Mouse (Mus musculus): ENCODE measurements around the gene Prss8. TPM values are rescaled to one million over a fixed set of nuclear protein-coding genes. Genes with fewer than 3 reads are reported as not detected.
A peak's percentile ranks its signal among the peaks of the same experiment; 100 is the strongest.

The Prss8 gene
- polyA plus RNA-seq, 1 experiment from 2014 or later, result 0.25 TPM

DNA sequence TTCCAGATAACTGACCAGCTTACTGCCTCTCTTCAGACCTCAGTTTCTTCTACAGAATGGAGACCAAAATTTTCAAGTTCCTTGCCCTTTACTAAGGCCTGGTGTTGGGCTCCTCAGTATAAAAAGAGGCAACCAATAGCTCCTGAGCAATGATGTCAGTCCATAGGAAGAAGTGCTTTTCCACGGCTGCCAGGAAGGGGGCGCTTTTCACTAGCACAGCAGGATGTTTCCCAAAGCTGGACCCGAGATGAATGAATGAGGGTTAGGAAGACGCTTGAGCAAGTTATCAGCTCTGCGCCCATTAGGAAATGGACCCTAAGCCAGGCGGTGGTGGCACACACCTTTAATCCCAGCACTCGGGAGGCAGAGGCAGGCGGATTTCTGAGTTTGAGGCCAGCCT lies 8.4 kb downstream of the Prss8 start:
- DNase-seq (ENCODE audit: low spot score), result no peak
- H3K9me3 ChIP-seq (ENCODE audit: control insufficient read depth, low read length), result no peaks in the 10 kb centered on the region
- no peak overlapping the region for H3K4me2 ChIP-seq (replicated peaks)
- peaks cover 82% of the 10 kb centered on the region for H3K36me3 ChIP-seq (replicated peaks; ENCODE audit: control insufficient read depth, insufficient read depth)
- no peak overlapping the region for H3K4me3 ChIP-seq (replicated peaks; ENCODE audit: low read length)
- no peak overlapping the region for H3K27ac ChIP-seq
- H3K27me3 ChIP-seq (ENCODE audit: control insufficient read depth, insufficient read depth, low read length), result no peaks in the 10 kb centered on the region
- 64% methylated on average over 8 of the region's 8 CpGs for WGBS
- H3K9ac ChIP-seq, result no peak overlapping the region
- ATAC-seq (ENCODE audit: low FRiP score), result no peak
- H3K4me1 ChIP-seq (replicated peaks; ENCODE audit: control insufficient read depth, insufficient read depth, low read length), result no peaks in the 10 kb centered on the region

DNA sequence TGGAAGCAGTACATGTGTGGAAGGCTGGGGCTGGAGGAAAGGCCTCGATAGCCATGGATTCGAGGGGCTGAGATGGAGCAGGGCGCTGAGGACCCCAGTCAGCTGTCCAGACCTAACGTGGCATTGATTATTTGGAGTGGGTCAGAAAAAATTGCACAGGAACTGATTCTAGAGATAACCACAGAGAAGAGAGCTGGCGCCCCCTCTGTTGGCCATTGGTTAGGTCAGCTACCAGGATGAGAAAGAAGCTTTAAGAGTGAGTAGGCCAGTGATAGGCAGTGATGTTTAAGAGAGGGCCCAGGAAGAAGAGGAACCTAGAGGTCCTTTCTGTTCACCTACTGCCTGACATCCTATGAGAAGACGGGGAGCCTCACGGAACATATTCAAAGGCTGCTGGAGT lies 10.6 kb downstream of the Prss8 start:
- no peak overlapping the region for H3K9ac ChIP-seq
- DNase-seq (ENCODE audit: low spot score) (no peak), ATAC-seq (ENCODE audit: low FRiP score) (no peak)
- no peaks in the 10 kb centered on the region for H3K9me3 ChIP-seq (ENCODE audit: control insufficient read depth, low read length)
- peaks cover 73% of the 10 kb centered on the region for H3K36me3 ChIP-seq (replicated peaks; ENCODE audit: control insufficient read depth, insufficient read depth)
- no peak overlapping the region for H3K4me2 ChIP-seq (replicated peaks)
- H3K4me3 ChIP-seq (replicated peaks; ENCODE audit: low read length), result no peak overlapping the region
- H3K27ac ChIP-seq, result no peak overlapping the region
- 77% methylated on average over 7 of the region's 7 CpGs for WGBS
- no peaks in the 10 kb centered on the region for H3K27me3 ChIP-seq (ENCODE audit: control insufficient read depth, insufficient read depth, low read length)
- no peaks in the 10 kb centered on the region for H3K4me1 ChIP-seq (replicated peaks; ENCODE audit: control insufficient read depth, insufficient read depth, low read length)

DNA sequence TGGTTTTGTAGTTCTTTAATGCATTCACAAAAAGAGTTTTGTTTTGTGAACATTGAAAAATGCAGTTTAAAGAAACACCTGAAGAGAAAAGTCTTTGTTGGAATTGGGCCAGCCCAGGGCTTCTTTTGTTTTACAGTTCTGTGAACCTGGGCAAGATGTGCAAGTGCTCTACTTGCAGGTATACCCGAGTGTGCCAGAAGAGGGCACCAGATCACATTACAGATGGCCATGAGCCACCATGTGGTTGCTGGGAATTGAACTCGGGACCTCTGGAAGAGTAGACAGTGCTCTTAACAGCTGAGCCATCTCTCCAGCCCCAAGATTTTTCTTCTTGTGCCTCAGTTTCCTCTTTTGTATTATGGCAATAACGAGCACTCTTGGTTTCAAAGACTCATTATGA lies 11.7 kb downstream of the Prss8 start:
- ATAC-seq (ENCODE audit: low FRiP score) (no peak), DNase-seq (ENCODE audit: low spot score) (no peak)
- 58% methylated on average over 3 of the region's 3 CpGs for WGBS
- Histone ChIP-seq H3K36me3 (replicated peaks; ENCODE audit: control insufficient read depth, insufficient read depth) (peaks cover 63% of the 10 kb centered on the region), H3K4me3 (replicated peaks; ENCODE audit: low read length) (no peak overlapping the region), H3K9ac (no peak overlapping the region), H3K9me3 (ENCODE audit: control insufficient read depth, low read length) (no peaks in the 10 kb centered on the region), H3K27ac (no peak overlapping the region), H3K4me1 (replicated peaks; ENCODE audit: control insufficient read depth, insufficient read depth, low read length) (peaks cover under 1% of the 10 kb centered on the region; the same call in 1 of the 2 replicates), H3K27me3 (ENCODE audit: control insufficient read depth, insufficient read depth, low read length) (no peaks in the 10 kb centered on the region), H3K4me2 (replicated peaks) (no peak overlapping the region)

DNA sequence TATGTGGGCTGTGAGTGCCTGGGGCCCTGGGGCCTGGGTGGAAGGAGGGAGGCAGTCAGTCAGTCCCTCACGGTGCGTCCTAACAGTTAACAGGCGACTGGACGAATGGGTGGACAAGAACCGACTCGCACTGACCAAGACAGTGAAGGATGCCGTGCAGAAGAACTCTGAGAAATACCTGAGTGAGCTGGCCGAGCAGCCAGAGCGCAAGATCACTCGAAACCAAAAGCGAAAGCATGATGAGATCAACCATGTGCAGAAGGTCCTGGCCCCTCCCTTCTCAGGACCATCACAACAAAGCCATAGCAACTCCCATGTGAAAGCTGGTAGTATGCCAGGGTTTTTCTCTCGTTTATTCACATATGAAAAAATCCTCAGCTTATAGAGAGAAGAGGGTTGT lies 14.6 kb downstream of the Prss8 start:
- WGBS, result 96% methylated on average over 12 of the region's 12 CpGs
- Histone ChIP-seq H3K4me1 (replicated peaks; ENCODE audit: control insufficient read depth, insufficient read depth, low read length) (peaks cover 9% of the 10 kb centered on the region), H3K4me3 (replicated peaks; ENCODE audit: low read length) (no peak overlapping the region), H3K9me3 (ENCODE audit: control insufficient read depth, low read length) (no peaks in the 10 kb centered on the region), H3K4me2 (replicated peaks) (no peak overlapping the region), H3K9ac (no peak overlapping the region), H3K27me3 (ENCODE audit: control insufficient read depth, insufficient read depth, low read length) (no peaks in the 10 kb centered on the region), H3K36me3 (replicated peaks; ENCODE audit: control insufficient read depth, insufficient read depth) (peaks cover 40% of the 10 kb centered on the region), H3K27ac (no peak overlapping the region)
- DNase-seq (ENCODE audit: low spot score), result no peak
- ATAC-seq (ENCODE audit: low FRiP score), result no peak

DNA sequence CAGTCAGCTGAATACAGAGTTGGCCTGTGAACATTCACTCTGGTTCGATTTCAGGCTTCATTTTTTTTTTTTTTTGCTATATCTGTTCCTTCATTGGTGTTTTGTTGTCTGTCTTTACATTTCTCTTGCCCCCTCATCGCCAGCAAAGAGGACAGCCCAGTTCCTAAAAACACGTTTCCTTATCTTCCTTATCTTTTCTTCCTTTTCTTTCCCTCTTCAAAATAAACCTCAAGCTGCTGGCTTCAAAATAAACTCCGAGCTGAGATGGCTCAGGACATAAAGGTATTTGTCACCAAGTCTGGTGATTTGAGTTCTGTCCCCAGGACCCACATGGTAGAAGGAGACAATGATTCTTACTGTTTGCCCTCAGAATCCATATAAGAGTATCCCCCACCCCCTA lies 17.0 kb downstream of the Prss8 start:
- H3K4me3 ChIP-seq (replicated peaks; ENCODE audit: low read length), result peak overlapping the region; percentile 71
- peaks cover 39% of the 10 kb centered on the region for H3K36me3 ChIP-seq (replicated peaks; ENCODE audit: control insufficient read depth, insufficient read depth)
- H3K9ac ChIP-seq, result peak overlapping the region; percentile 72
- H3K27ac ChIP-seq, result no peak overlapping the region; the same call in 1 of the 2 replicates
- H3K4me2 ChIP-seq (replicated peaks), result peak overlapping the region; percentile 79
- no peaks in the 10 kb centered on the region for H3K9me3 ChIP-seq (ENCODE audit: control insufficient read depth, low read length)
- H3K27me3 ChIP-seq (ENCODE audit: control insufficient read depth, insufficient read depth, low read length), result no peaks in the 10 kb centered on the region
- no peak for DNase-seq (ENCODE audit: low spot score)
- 26% methylated on average over 4 of the region's 4 CpGs for WGBS
- no peak for ATAC-seq (ENCODE audit: low FRiP score)
- H3K4me1 ChIP-seq (replicated peaks; ENCODE audit: control insufficient read depth, insufficient read depth, low read length), result peaks cover 9% of the 10 kb centered on the region

DNA sequence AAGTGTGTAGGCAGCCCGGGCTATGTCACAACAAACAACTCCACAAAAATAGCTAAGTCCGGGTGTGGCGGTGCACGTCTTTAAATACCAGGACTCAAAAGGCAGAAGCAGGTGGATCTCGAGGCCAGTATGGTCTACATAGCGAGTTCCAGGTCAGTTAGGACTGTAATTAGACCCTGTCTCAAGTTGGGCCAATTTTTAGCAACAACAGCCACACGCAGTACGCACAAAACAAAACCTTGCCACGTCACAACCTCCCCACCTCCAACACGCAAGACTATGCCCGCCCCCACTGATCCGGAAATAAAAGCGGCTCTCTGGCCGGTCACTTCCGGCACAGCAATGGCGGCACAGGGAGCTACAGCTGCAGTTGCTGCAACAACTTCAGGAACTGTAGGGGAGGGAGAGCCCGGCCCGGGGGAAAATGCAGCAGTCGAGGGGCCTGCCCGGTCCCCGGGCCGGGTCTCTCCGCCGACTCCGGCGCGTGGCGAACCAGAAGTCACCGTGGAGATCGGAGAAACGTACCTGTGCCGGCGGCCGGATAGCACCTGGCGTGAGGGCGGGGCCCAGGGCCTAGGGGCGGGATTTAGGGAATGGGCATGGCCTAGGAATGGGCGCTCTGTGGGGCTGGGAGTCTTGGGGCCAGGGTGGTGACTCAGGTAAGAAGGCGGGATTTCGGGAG lies 17.6 kb downstream of the Prss8 start, which contains the start of gene Kat8:
Kat8 (plus strand) TSS at position 327 of the 682 bp plus-strand sequence.
- H3K27ac ChIP-seq, result peak within 1 kb of the TSS; percentile 87
- no peaks in the 10 kb centered on the region for H3K9me3 ChIP-seq (ENCODE audit: control insufficient read depth, low read length)
- ATAC-seq (ENCODE audit: low FRiP score), result peak; percentile 96
- H3K27me3 ChIP-seq (ENCODE audit: control insufficient read depth, insufficient read depth, low read length), result no peaks in the 10 kb centered on the region
- H3K4me3 ChIP-seq (replicated peaks; ENCODE audit: low read length), result peak within 1 kb of the TSS; percentile 71
- peak within 1 kb of the TSS; percentile 79 for H3K4me2 ChIP-seq (replicated peaks)
- peak within 1 kb of the TSS; percentile 72 for H3K9ac ChIP-seq
- WGBS, result 1% methylated on average over 40 of the region's 40 CpGs
- H3K4me1 ChIP-seq (replicated peaks; ENCODE audit: control insufficient read depth, insufficient read depth, low read length), result peaks cover 9% of the 10 kb centered on the region
- peak; percentile 95 for DNase-seq (ENCODE audit: low spot score)
- H3K36me3 ChIP-seq (replicated peaks; ENCODE audit: control insufficient read depth, insufficient read depth), result peaks cover 40% of the 10 kb centered on the region

DNA sequence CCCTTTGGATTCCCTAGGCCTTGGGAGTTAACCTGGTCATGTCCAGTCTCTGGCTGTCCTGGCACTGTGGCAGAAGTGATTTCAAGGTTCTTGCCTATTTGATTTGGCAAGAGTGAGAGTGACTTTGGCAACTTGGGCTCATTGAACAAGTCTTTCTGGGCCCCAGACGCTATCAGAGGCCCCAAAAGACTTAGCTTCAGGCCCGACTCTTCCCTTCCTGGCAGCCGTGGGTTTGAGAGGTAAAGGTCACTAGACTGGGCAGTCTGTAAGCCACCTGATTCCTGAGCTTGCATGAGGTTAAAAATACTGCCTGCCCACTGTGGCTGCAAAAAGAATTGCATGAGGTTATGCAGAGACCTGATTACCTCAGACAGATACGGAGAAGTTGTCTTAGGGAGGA lies 21.2 kb downstream of the Prss8 start:
- Histone ChIP-seq H3K4me1 (replicated peaks; ENCODE audit: control insufficient read depth, insufficient read depth, low read length) (peaks cover 17% of the 10 kb centered on the region), H3K27ac (no peak overlapping the region), H3K27me3 (ENCODE audit: control insufficient read depth, insufficient read depth, low read length) (no peaks in the 10 kb centered on the region), H3K4me2 (replicated peaks) (no peak overlapping the region), H3K36me3 (replicated peaks; ENCODE audit: control insufficient read depth, insufficient read depth) (peaks cover 32% of the 10 kb centered on the region), H3K4me3 (replicated peaks; ENCODE audit: low read length) (no peak overlapping the region), H3K9me3 (ENCODE audit: control insufficient read depth, low read length) (no peaks in the 10 kb centered on the region), H3K9ac (no peak overlapping the region)
- ATAC-seq (ENCODE audit: low FRiP score) (no peak), DNase-seq (ENCODE audit: low spot score) (no peak)
- WGBS, result 94% methylated on average over 4 of the region's 4 CpGs

DNA sequence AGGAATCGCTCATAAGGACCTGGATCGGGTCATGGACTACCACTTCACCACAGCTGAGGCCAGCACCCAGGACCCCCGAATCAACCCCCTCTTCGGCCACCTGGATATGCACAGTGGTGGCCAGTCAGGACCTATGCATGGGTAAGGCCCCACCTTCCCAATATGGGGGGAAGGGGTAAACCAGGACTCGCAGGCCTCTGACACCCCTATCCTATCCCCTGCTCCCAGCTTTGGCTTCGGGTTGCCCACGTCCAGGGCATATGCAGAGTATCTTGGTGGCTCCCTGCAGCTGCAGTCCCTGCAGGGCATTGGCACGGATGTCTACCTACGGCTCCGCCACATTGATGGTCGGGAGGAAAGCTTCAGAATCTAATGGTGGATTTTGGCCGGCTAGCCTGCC lies 22.0 kb downstream of the Prss8 start:
- H3K9me3 ChIP-seq (ENCODE audit: control insufficient read depth, low read length), result no peaks in the 10 kb centered on the region
- 95% methylated on average over 12 of the region's 12 CpGs for WGBS
- peaks cover 32% of the 10 kb centered on the region for H3K36me3 ChIP-seq (replicated peaks; ENCODE audit: control insufficient read depth, insufficient read depth)
- H3K4me1 ChIP-seq (replicated peaks; ENCODE audit: control insufficient read depth, insufficient read depth, low read length), result peaks cover 14% of the 10 kb centered on the region
- no peak for DNase-seq (ENCODE audit: low spot score)
- H3K4me3 ChIP-seq (replicated peaks; ENCODE audit: low read length), result no peak overlapping the region
- no peak overlapping the region for H3K4me2 ChIP-seq (replicated peaks)
- no peak overlapping the region for H3K9ac ChIP-seq
- ATAC-seq (ENCODE audit: low FRiP score), result no peak
- H3K27me3 ChIP-seq (ENCODE audit: control insufficient read depth, insufficient read depth, low read length), result no peaks in the 10 kb centered on the region
- no peak overlapping the region for H3K27ac ChIP-seq

DNA sequence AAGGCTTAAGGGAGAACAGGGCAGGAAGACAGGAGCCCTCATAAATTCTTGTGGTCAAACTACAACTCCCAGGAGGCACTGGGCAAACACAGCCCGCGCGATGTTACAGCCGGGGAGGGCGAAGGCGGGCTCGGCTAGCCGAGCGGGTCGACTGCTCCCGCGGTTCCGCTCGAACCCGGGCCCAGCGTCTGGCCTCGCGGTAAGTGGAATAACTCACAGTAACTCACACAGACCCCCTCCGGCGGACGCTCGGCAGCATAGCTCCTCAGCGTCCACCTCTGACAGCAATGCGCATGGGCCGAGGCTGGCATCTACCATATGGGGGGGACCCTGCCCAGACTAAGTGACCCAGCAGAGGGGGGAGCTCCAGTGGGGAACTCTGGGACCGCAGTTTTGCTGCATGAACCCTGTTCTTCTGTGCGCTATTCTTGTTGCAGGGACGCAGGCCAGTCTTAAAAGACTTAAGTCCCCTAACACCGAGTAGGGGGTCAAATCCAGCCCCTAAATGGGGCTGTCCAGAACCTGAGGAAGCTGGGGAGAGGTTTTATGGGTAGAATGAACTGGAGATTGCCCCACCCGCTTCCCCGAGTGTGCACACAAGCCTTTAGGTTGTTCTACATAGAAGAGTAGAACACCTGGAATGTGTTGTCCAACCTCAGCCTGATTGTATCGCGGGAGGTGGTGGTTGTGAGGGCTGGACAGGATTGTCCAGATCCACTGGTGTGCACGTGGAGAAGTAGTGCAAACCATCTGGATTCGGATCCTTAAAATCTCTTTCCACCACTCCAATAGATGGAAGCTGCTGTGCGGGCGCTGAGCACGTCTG lies 25.7 kb downstream of the Prss8 start, which contains the start of gene Bckdk:
Bckdk (plus strand) TSS at position 112 of the 826 bp plus-strand sequence.
- Histone ChIP-seq H3K9me3 (ENCODE audit: control insufficient read depth, low read length) (no peaks in the 10 kb centered on the region), H3K4me1 (replicated peaks; ENCODE audit: control insufficient read depth, insufficient read depth, low read length) (peaks cover 7% of the 10 kb centered on the region), H3K4me3 (replicated peaks; ENCODE audit: low read length) (peak within 1 kb of the TSS; percentile 50), H3K27ac (peak within 1 kb of the TSS; percentile 77), H3K4me2 (replicated peaks) (peak within 1 kb of the TSS; percentile 81), H3K9ac (peak within 1 kb of the TSS; percentile 77), H3K27me3 (ENCODE audit: control insufficient read depth, insufficient read depth, low read length) (no peaks in the 10 kb centered on the region), H3K36me3 (replicated peaks; ENCODE audit: control insufficient read depth, insufficient read depth) (peaks cover 30% of the 10 kb centered on the region)
- ATAC-seq (ENCODE audit: low FRiP score) (peak; percentile 90), DNase-seq (ENCODE audit: low spot score) (peak; percentile 83)
- 10% methylated on average over 38 of the region's 38 CpGs for WGBS
